Mouse (Mus musculus) thymus, postnatal 25 days (tissue): ENCODE measurements at regions not wholly inside any gene's neighbourhood (a gene's known extent, or its start where the extent isn't known, plus 50 kb on each side); places are given as distances from the start of the nearest gene placed in this dataset.

Source experiments
- DNase-seq: peaks from one replicate; pipeline ENCODE4 v3.0.0; 2022

GRCm38 (mm10) chr13:119275500-119275899, 152.9 kb upstream of the Paip1 start:
- DNase-seq = no peak

GRCm38 (mm10) chr13:119277308-119277948, 151.0 kb upstream of the Paip1 start:
- DNase-seq = no peak

- no peak for DNase-seq
Observed at GRCm38 (mm10) chr13:119279449-119279848, 149.0 kb upstream of the Paip1 start.

- DNase-seq = no peak
Observed at GRCm38 (mm10) chr13:119280622-119281021, 147.8 kb upstream of the Paip1 start.

GRCm38 (mm10) chr13:119283448-119283847, 145.0 kb upstream of the Paip1 start:
- peak; percentile 33 for DNase-seq

- DNase-seq = no peak
Observed at GRCm38 (mm10) chr13:119309238-119309637, 119.2 kb upstream of the Paip1 start.

- no peak for DNase-seq
Observed at GRCm38 (mm10) chr13:119310013-119310412, 118.4 kb upstream of the Paip1 start.

GRCm38 (mm10) chr13:119314356-119314755, 114.0 kb upstream of the Paip1 start:
- DNase-seq = no peak

- no peak for DNase-seq
Observed at GRCm38 (mm10) chr13:119318358-119318757, 110.0 kb upstream of the Paip1 start.

GRCm38 (mm10) chr13:119325510-119325909, 102.9 kb upstream of the Paip1 start:
- DNase-seq = no peak

GRCm38 (mm10) chr13:119326877-119327625, 101.3 kb upstream of the Paip1 start:
- no peak for DNase-seq

GRCm38 (mm10) chr13:119328731-119329130, 99.7 kb upstream of the Paip1 start:
- DNase-seq = no peak

GRCm38 (mm10) chr13:119331815-119332214, 96.6 kb upstream of the Paip1 start:
- no peak for DNase-seq

- no peak for DNase-seq
Observed at GRCm38 (mm10) chr13:119333915-119334314, 94.5 kb upstream of the Paip1 start.

GRCm38 (mm10) chr13:119337861-119338260, 90.5 kb upstream of the Paip1 start:
- DNase-seq = no peak

- DNase-seq = no peak
Observed at GRCm38 (mm10) chr13:119339016-119339415, 89.4 kb upstream of the Paip1 start.

GRCm38 (mm10) chr13:119339762-119340161, 88.6 kb upstream of the Paip1 start:
- DNase-seq = no peak

- peak; percentile 39 for DNase-seq
Observed at GRCm38 (mm10) chr13:119341833-119342232, 86.6 kb upstream of the Paip1 start.

GRCm38 (mm10) chr13:119342761-119343160, 85.6 kb upstream of the Paip1 start:
- no peak for DNase-seq

GRCm38 (mm10) chr13:119347988-119348387, 80.4 kb upstream of the Paip1 start:
- no peak for DNase-seq

- DNase-seq = no peak
Observed at GRCm38 (mm10) chr13:119351346-119351745, 77.1 kb upstream of the Paip1 start.

- no peak for DNase-seq
Observed at GRCm38 (mm10) chr13:119358696-119359095, 69.7 kb upstream of the Paip1 start.

GRCm38 (mm10) chr13:119363379-119363778, 65.0 kb upstream of the Paip1 start:
- peak; percentile 11 for DNase-seq

GRCm38 (mm10) chr13:119364160-119364559, 64.2 kb upstream of the Paip1 start:
- no peak for DNase-seq

GRCm38 (mm10) chr13:119367544-119367943, 60.9 kb upstream of the Paip1 start:
- no peak for DNase-seq
